Mouse (Mus musculus): ENCODE measurements around the gene Atp6v0e.

DNA sequence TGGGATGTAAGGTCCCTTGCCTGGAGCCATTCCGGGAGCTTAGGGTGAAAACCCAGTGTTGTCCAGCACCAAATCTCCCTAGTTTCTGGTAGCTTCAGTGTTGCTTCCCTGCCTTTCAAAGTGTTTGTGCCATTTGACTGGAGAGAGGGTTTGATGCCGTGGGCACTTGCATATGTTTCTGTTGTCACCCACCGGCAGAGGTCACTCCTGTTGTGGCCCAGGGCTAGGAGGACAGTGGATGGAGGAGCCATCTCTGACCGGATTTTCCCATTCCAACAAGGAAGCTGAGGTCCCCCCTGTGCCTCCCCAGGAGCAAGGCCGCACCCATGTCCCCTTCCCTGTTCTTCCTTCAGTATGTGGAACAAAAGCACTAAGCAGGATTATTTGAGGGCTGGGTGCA is 27.2 kb downstream of the Atp6v0e start:
- no peak for TF ChIP-seq POLR2A (IDR thresholded peaks at IDR 0.05; ENCODE audit: extremely low read depth, insufficient read depth, low read length)
- TF ChIP-seq CTCF (IDR thresholded peaks at IDR 0.05; ENCODE audit: extremely low read depth, insufficient read depth, low read length), result no peak
